Mouse (Mus musculus) cerebral cortex, adult 2 months (tissue): ENCODE measurements around the gene Sh2d6.

Experiments
- WGBS: fragments of 180-500 bp; shearing (Covaris S2); methylation state at CpG from one replicate; pipeline ENCODE4 v1.1.7; 2018; 5-methylcytosine and 5-hydroxymethylcytosine counted together

Gene Sh2d6

DNA sequence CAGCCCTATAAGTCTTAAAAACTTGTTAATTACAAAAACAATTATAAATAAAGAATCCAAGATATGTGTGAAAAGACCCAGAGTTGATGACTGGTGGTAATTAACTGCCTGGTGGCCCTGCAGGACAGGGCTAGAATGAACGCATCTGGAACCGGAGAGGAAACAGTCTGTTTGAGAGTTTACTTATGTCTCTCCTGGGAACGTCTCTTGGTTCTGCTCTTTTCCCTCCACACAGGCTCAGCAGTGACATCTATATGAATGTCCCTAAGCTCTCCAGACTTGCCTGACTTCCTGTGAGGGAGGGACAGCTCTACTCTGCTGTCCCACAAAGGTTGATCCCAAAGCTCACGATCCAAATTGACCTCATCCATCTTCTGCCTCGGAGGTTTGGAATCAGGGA lies 22.6 kb downstream of the Sh2d6 start:
- WGBS, result 77% methylated on average over 5 of the region's 5 CpGs

- 68% methylated on average over 6 of the region's 6 CpGs for WGBS
Observed at GRCm38 (mm10) chr6:72492892-72493291, 28.6 kb downstream of the Sh2d6 start.

DNA sequence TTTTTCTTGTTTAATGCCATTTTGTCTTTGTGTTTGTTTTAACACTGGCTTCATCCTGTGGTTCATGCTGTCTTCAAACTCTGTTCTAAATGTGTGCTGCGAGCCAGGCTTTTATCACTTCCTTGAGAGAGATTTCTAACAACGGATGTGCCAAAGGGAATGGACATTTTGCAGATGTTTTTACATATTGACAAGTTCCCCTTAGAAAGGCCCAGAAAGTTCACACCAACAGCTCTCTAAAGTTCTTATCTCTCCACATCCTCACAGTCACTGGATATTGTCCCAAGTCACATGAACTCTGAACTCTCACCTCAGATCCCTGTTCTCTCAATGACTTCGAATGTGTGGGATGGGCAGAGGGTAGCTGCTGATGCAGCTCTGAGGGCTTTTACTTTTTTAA lies 30.4 kb downstream of the Sh2d6 start:
- WGBS, result 73% methylated on average over 3 of the region's 3 CpGs

DNA sequence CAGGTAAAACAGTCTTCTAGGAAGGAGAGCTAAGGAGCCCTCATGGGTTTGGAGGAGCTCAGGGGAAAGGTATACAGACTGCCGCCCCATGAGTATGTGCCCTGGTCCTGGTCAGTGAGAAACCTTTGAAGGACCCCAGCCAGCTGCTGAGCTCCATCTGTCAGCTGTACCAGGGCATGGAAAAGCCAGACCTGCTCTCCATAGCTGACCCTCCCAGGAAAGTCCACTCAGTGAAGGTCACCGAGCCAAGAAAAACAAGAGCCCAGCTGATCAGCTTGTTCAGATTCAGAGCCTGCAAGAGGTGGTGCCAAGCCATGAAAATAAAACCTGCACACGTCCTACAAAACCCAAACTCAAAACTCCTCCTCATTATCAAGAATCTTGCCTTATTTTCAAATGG lies 32.7 kb downstream of the Sh2d6 start:
- WGBS, result 73% methylated on average over 3 of the region's 3 CpGs

GRCm38 (mm10) chr6:72487282-72487681 lies 34.2 kb downstream of the Sh2d6 start:
- WGBS, result 82% methylated on average over 3 of the region's 3 CpGs

DNA sequence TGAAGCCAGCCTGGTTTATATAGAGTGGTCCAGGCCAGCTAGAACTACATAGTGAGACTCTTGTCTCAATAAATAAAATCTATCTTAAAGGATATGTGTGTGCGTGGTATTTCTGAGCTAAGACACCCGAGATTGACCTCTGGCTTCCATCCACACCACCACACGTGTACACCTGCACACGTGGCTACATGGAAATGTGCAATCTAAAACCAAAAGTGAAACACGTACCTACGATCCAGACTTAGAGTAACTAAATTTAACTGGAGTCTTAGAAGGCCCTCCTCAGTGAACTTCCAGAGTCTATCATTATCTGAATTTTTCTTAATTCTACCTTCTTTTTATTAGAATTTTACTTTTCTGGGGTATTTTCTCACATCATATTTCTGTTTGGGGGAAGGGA lies 35.2 kb downstream of the Sh2d6 start:
- 91% methylated on average over 6 of the region's 6 CpGs for WGBS

DNA sequence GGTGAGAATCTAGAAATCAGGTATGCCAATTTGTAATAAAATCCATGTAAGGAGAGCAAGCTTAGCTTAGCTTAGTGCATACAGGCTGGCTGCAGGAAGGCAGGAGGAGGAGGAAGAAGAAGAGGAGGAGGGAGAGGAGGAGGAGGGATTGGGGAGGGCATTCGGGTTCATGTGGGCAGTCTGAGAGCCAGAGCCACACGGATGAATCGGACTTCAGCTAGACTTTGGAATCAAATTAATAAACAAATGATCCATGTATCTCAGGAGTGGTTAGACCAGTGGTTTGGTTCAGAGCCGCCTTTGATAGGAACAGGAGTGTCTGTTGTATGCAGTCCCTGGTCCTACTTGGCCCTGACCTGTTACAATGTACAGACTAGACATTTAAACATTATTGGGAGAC lies 36.6 kb downstream of the Sh2d6 start:
- 72% methylated on average over 4 of the region's 4 CpGs for WGBS

GRCm38 (mm10) chr6:72482156-72482555 lies 39.4 kb downstream of the Sh2d6 start:
- WGBS, result 88% methylated on average over 2 of the region's 2 CpGs

GRCm38 (mm10) chr6:72480422-72480702 lies 41.1 kb downstream of the Sh2d6 start:
- WGBS, result 83% methylated on average over 2 of the region's 2 CpGs

DNA sequence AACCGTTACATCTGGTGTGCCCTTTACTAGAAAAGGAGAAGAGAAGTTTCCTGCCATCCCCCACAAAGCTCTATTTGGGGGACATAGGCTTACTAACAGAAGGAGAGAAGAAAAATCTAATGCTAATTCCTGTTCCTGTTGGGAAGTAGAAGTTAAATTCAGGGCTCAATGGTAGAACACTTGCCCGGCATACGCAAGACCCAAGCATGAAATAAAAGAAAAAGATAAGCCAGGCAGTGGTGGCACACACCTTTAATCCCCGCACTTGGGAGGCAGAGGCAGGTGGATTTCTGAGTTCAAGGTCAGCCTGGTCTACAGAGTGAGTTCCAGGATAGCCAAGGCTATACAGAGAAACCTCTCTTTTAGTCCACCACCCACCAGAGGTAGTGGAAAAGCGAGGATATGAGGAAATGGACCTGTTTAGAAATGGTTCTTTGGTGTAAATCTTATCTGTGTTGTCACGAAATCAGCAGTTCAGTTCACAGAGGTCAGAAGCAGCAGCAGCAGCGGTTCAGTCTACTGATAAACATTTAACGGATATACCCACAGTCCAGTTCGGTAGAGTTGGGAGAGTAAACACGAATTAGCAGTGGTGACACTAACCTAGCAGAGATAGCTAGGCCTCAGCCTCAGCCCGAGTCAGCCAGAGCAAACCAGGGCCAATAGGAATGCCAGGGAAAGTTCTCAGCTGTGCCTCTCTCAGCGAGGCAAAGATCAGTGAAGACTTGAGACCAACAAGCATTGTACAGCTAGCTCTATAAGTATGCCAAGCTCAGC lies 41.7 kb downstream of the Sh2d6 start:
- WGBS, result 90% methylated on average over 12 of the region's 12 CpGs

- 91% methylated on average over 3 of the region's 3 CpGs for WGBS
Observed at GRCm38 (mm10) chr6:72478691-72479090, 42.8 kb downstream of the Sh2d6 start.

GRCm38 (mm10) chr6:72477621-72478020 lies 43.9 kb downstream of the Sh2d6 start:
- 48% methylated on average over 3 of the region's 3 CpGs for WGBS

DNA sequence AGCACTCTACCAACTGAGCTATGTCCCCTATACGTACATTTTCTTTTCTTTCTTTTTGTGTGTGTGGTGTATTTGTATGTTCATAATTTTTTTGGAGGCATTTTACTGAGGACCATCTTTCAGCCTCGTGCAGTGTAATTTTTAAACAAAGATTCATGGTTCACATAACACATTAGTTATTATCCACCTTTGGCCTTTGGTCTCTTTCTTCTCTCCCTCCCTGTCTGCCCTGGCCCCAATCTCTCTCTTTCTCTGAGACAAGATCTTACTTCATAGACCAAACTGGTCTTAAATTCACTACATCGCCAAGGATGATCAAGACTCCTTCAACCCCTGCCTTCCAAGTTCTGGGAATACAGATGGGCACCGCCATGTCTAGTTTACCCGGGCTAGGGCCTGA lies 44.7 kb downstream of the Sh2d6 start:
- WGBS, result 94% methylated on average over 5 of the region's 5 CpGs

GRCm38 (mm10) chr6:72475221-72475985 lies 46.1 kb downstream of the Sh2d6 start:
- 52% methylated on average over 4 of the region's 4 CpGs for WGBS

DNA sequence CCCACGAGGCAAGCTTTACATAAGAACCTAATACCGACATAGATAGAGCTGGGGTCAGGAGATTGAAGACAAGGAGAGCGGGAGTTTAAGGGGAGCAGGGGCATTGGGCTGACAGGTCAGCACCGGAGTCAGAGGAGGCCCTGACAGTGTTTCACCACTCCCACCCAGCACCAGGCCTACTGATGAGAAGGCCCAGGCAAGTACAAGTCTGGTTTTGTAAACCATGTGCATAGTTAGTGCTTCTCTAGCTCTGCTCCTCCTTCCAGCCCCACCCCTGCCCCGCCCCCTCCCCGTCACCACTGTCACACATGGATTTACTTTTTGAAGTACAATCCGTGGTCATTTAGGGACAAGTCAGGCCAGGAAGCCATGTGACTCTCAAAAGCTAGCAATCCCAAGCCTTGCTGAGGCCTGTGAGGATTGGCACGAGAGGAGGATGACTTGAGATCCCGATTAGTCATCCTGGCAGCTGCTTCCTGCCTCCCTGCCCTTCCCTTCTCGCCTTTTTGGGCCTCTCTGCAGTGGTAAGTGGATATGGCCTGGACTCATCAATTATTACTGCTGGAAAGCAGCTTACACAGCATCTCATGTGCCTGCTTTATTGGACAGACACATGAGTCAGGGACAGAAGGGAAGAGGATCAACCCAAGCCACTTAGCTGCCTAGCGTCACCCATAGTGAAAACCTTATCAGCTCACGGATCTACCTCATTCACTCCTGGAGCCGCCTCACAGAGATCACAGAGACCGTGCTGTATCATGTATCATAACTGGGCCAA lies 48.1 kb downstream of the Sh2d6 start:
- 64% methylated on average over 14 of the region's 14 CpGs for WGBS

DNA sequence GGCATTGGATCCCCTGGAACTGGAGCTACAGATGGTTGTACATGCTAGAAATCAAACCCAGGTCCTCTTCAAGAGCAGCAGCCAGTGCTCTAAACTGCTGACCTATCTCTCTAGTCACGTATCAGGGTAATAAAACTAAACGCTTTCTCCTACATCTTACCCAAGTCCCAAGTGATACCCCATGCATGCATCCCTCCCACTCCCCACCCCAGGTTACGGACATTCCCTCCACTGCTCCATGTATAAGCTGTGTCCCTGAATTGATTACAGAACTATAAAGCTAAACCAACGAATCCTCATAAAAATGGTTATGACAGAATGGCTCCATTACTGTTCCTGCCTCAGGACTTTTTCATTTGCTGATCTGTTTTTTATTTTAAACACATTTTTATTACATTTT lies 55.3 kb downstream of the Sh2d6 start:
- WGBS, result 97% methylated on average over 4 of the region's 4 CpGs

DNA sequence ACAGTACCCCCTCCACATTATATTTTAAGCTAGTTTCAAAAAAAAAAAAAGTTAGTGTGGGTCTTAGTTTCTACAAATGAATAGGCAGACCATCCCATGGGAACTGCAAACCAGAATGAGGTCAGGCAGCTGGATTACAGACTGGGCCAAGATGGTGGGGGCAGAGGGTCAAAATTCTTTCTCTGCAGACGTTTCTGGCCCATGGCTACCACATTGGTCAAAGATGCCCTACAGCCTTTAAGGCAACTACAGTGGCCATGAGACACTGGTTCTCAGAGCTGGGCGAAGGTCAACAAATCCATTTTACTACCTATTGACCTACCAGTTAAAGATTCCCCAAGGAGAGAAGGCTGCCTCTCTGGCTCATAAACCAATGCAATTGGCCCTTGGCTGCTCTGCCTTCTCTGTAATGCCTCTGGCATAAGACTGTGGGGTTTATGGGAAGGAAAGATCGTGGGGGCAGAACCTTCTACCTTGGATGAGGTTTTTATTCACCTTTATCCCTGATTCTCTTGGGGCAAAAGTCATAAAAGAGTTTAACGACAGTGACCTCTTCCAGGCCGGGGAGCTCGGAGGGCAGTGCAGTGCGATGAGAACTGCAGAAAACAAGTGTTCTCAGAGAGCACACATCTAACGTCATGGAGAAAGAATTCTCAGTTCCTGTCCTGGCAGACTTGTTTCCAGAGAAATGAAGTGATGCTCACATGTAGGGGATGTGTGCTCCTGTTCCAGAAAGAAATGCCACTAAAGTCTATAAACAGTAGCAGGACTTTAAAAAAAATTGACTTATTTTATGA lies 55.9 kb downstream of the Sh2d6 start:
- WGBS, result 80% methylated on average over 8 of the region's 8 CpGs
